Mouse (Mus musculus) midbrain, postnatal 0 days (tissue): ENCODE results near the gene Alg9. TPM values are rescaled to one million over a fixed set of nuclear protein-coding genes. Genes with fewer than 3 reads are reported as not detected.
A peak's percentile ranks its signal among the peaks of the same experiment; 100 is the strongest.

Experiments used
- ATAC-seq: fragments of 200-750 bp; cut with Nextera tagmentation; 2 replicates; pipeline ENCODE4 v1.8.0; 2017; ENCODE audit warnings: moderate number of reproducible peaks, mild to moderate bottlenecking, moderate TSS enrichment, moderate library complexity; ENCODE audit not compliant: low FRiP score
- DNase-seq: peaks from one replicate; pipeline ENCODE4 v3.0.0-alpha.2; 2015; ENCODE audit warnings: low spot score
- H3K27ac ChIP-seq: fragments of 300-500 bp; sonication (generic); 2 replicates; pipeline ENCODE4 v1.5.1; 2014; ENCODE audit warnings: low read depth, mild to moderate bottlenecking, low read length, mixed read lengths
- H3K27me3 ChIP-seq: fragments of 300-500 bp; sonication (generic); 2 replicates; pipeline ENCODE4 v1.6.1; 2014; ENCODE audit warnings: low read length, control low read depth, mixed read lengths; ENCODE audit not compliant: insufficient read depth
- H3K36me3 ChIP-seq: fragments of 300-500 bp; sonication (generic); 2 replicates; pipeline ENCODE4 v1.6.1; 2014; ENCODE audit warnings: low read length, control low read depth, mixed read lengths; ENCODE audit not compliant: insufficient read depth
- H3K4me1 ChIP-seq: fragments of 300-500 bp; sonication (generic); 2 replicates; pipeline ENCODE4 v1.6.1; 2014; ENCODE audit warnings: mild to moderate bottlenecking, control low read depth, antibody characterized with exemption, low read length, mixed read lengths; ENCODE audit not compliant: insufficient read depth
- H3K4me2 ChIP-seq: fragments of 300-500 bp; sonication (generic); 2 replicates; pipeline ENCODE4 v1.6.1; 2014; ENCODE audit warnings: low read depth, mild to moderate bottlenecking, low read length, mixed read lengths; ENCODE audit not compliant: poor library complexity, severe bottlenecking
- H3K4me3 ChIP-seq: fragments of 300-500 bp; sonication (generic); 2 replicates; pipeline ENCODE4 v1.5.1; 2014; ENCODE audit warnings: low read depth, mild to moderate bottlenecking, low read length, moderate library complexity
- H3K9ac ChIP-seq: fragments of 300-500 bp; sonication (generic); replicated peaks from 2 replicates; pipeline ENCODE4 v1.6.1; 2014; ENCODE audit warnings: mild to moderate bottlenecking, low read length, moderate library complexity, mixed read lengths; ENCODE audit not compliant: poor library complexity, severe bottlenecking
- H3K9me3 ChIP-seq: fragments of 300-500 bp; sonication (generic); 2 replicates; pipeline ENCODE4 v1.6.1; 2016; ENCODE audit warnings: low read length, control low read depth
- CTCF ChIP-seq: IDR thresholded peaks from 2 replicates; pipeline ENCODE4 v1.5.1; 2016; ENCODE audit warnings: antibody characterized with exemption, mild to moderate bottlenecking
- WGBS: fragments of 180-500 bp; shearing (Covaris S2); extraction: QIAGEN DNeasy Blood & Tissue Kit; methylation state at CpG from one replicate; pipeline ENCODE4 v1.1.7; 2014; 5-methylcytosine and 5-hydroxymethylcytosine counted together
- polyA plus RNA-seq: library from polyadenylated mRNA; unstranded; fragments of >200 nt; fragmentation: Nextera tagmentation; extraction: Ambion mirVana; gene quantifications from 2 replicates; pipeline ENCODE4 v1.2.1, GENCODE M21; 2015
- total RNA-seq: library from RNA; depleted of rRNA; stranded (reverse); fragments of >200 nt; gene quantifications from 2 replicates; pipeline ENCODE4 v1.2.3, GENCODE M21; 2014; rRNA removed

Alg9 gene
- total and polyA plus RNA-seq, 2 experiments from 2014 or later: 57.3 to 106 TPM

DNA sequence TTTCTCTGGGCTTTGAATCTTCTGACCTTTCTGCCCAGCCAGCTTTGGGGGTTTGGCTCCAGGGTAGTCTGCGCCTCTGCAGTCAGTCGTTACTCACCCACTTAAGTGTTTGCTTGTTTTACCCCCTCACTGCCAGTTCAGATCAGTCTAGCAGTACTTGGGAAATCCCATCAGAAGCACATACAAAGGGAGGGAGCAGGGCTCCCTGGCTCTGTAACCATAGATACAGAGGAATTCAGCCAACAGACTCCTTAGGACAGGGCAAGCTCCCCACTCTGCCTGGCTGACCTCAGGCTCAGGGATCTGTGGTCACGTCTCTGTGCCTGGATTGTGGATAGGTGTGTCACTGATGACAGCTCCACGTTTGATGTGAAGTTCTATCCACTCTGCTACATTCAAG, 112.5 kb downstream of the Alg9 start:
- WGBS: 19% methylated on average over 4 of the region's 4 CpGs
- ATAC-seq: no peak
- Histone ChIP-seq H3K4me3 (no peak overlapping the region), H3K27me3 (no peaks in the 10 kb centered on the region), H3K27ac (no peak overlapping the region), H3K9ac (no peak overlapping the region), H3K4me1 (peaks cover 4% of the 10 kb centered on the region; the same call in 1 of the 2 replicates), H3K36me3 (peaks cover 12% of the 10 kb centered on the region; the same call in 1 of the 2 replicates), H3K9me3 (no peaks in the 10 kb centered on the region), H3K4me2 (no peak overlapping the region)
- DNase-seq: peak; percentile 17
- TF ChIP-seq CTCF: no peak

DNA sequence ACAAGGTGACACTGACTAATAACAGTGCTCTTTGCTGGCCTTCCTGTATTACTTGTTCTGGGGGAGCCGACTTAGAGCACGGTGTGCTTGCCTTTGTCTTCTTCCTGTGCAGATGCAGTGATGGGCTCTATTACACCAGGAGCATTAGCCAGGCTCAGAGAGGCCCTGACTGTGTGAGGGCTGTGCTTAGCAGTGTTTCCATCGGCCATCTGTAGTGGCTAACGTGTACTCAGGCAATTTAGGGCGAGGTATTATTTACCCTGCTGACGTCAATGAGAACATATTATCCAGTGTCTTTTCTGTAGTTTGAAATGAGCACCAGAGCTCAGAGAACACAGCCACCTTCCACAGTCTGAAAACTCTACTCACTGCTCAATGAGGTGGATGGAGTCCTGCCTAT, 114.4 kb downstream of the Alg9 start:
- Histone ChIP-seq H3K9ac (no peak overlapping the region), H3K4me3 (no peak overlapping the region), H3K27me3 (no peaks in the 10 kb centered on the region), H3K4me1 (peaks cover 4% of the 10 kb centered on the region; the same call in 1 of the 2 replicates), H3K9me3 (no peaks in the 10 kb centered on the region), H3K36me3 (peaks cover 15% of the 10 kb centered on the region), H3K4me2 (no peak overlapping the region), H3K27ac (no peak overlapping the region)
- ATAC-seq (no peak), DNase-seq (no peak)
- TF ChIP-seq CTCF: no peak
- WGBS: 84% methylated on average over 6 of the region's 6 CpGs

DNA sequence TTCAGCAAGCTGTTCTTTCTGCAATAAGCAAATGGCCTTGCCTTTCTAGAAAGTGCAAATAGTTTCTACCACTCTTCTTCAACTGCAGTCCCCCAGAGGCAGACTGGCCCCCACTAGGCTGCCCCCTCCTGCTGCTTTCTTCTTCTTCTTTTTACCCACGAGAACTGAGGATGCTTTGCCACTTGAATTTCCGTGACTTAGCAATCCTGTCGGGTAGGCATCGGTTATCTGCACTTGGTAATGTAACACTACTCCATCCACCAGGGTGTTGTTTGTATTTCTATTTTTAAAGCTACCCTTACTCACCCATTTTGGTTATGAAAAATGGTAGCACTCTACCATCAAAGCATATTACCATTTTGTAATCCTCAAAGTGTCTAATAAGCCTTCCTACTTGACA, 115.1 kb downstream of the Alg9 start:
- no peak overlapping the region for H3K4me3 ChIP-seq
- H3K36me3 ChIP-seq: peaks cover 22% of the 10 kb centered on the region
- H3K9ac ChIP-seq: no peak overlapping the region
- WGBS: 82% methylated on average over 4 of the region's 4 CpGs
- no peaks in the 10 kb centered on the region for H3K9me3 ChIP-seq
- H3K4me2 ChIP-seq: no peak overlapping the region
- DNase-seq: no peak
- no peak for ATAC-seq
- H3K27me3 ChIP-seq: no peaks in the 10 kb centered on the region
- no peak overlapping the region for H3K27ac ChIP-seq
- no peaks in the 10 kb centered on the region for H3K4me1 ChIP-seq
- no peak for TF ChIP-seq CTCF

DNA sequence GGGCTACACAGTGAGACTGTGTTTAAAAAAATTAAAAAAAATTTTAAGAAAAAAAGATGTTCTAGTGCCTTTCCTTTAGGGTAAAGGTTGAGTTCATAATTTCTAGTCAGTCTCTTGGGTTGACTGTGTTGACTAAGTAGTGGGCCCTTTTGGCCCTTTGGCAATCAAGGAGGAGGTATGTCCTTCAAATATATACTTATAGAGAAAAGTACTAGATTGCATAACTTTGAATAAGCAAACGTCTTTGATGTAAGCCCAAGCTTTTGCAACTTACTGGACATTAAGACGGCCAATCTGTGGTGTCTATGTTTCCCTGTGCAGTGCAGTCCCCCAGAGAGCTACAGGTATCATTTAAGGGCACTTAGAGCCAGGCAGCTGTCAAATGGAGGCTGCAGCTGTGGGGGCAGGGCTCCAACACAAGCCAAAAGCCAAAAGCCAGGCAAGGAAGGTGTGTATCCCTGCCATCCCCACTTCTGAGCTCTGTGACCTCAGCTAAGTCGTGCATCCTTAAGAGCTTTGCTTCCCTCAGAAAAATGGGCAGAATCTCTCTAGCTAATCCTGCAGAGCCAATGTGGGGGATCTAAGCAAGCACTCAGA, 115.8 kb downstream of the Alg9 start:
- H3K9me3 ChIP-seq: no peaks in the 10 kb centered on the region
- ATAC-seq (no peak), DNase-seq (no peak)
- H3K27ac ChIP-seq: no peak overlapping the region
- H3K27me3 ChIP-seq: no peaks in the 10 kb centered on the region
- no peak for TF ChIP-seq CTCF
- H3K4me1 ChIP-seq: no peaks in the 10 kb centered on the region
- peaks cover 28% of the 10 kb centered on the region for H3K36me3 ChIP-seq
- H3K9ac ChIP-seq: no peak overlapping the region
- H3K4me2 ChIP-seq: no peak overlapping the region
- WGBS: 88% methylated on average over 3 of the region's 3 CpGs
- H3K4me3 ChIP-seq: no peak overlapping the region

Other genes starting within 250 kb of the Alg9 start
- gene Pts, start 246.3 kb upstream of the Alg9 start, total RNA-seq: 76.6 and 82.3 TPM in 2 replicates
- 116 and 119 TPM in 2 replicates for gene Pts, start 246.3 kb upstream of the Alg9 start, polyA plus RNA-seq
- gene Il18, start 220.2 kb upstream of the Alg9 start, total RNA-seq: 18.2 and 20.5 TPM in 2 replicates
- 35.0 and 37.8 TPM in 2 replicates for gene Il18, start 220.2 kb upstream of the Alg9 start, polyA plus RNA-seq
- 0.14 and 0.49 TPM in 2 replicates for gene Bco2, start 219.8 kb upstream of the Alg9 start, total RNA-seq
- 0.42 and 0.48 TPM in 2 replicates for gene Bco2, start 219.8 kb upstream of the Alg9 start, polyA plus RNA-seq
- gene Tex12, start 213.7 kb upstream of the Alg9 start, total RNA-seq: not detected in 2 replicates
- gene Tex12, start 213.7 kb upstream of the Alg9 start, polyA plus RNA-seq: not detected in 2 replicates
- gene Sdhd, start 171.2 kb upstream of the Alg9 start, total RNA-seq: 189 and 214 TPM in 2 replicates
- gene Sdhd, start 171.2 kb upstream of the Alg9 start, polyA plus RNA-seq: 308 and 333 TPM in 2 replicates
- 185 and 193 TPM in 2 replicates for gene Timm8b, start 171.1 kb upstream of the Alg9 start, total RNA-seq
- gene Timm8b, start 171.1 kb upstream of the Alg9 start, polyA plus RNA-seq: 404 and 419 TPM in 2 replicates
- 1.3 and 15.0 TPM in 2 replicates for gene Pih1d2, start 157.7 kb upstream of the Alg9 start, total RNA-seq
- gene Pih1d2, start 157.7 kb upstream of the Alg9 start, polyA plus RNA-seq: 3.3 and 6.1 TPM in 2 replicates
- gene Nkapd1, start 157.6 kb upstream of the Alg9 start, total RNA-seq: 10.9 and 19.3 TPM in 2 replicates
- 18.7 and 22.5 TPM in 2 replicates for gene Nkapd1, start 157.6 kb upstream of the Alg9 start, polyA plus RNA-seq
- gene Dlat, start 115.2 kb upstream of the Alg9 start, total RNA-seq: 67.4 and 70.3 TPM in 2 replicates
- gene Dlat, start 115.2 kb upstream of the Alg9 start, polyA plus RNA-seq: 58.7 and 59.1 TPM in 2 replicates
- gene Dixdc1, start 35.5 kb upstream of the Alg9 start, total RNA-seq: 33.3 and 52.6 TPM in 2 replicates
- gene Dixdc1, start 35.5 kb upstream of the Alg9 start, polyA plus RNA-seq: 26.1 and 28.6 TPM in 2 replicates
- 1.3 and 1.5 TPM in 2 replicates for gene 2310030G06Rik, start 28.5 kb upstream of the Alg9 start, total RNA-seq
- gene 2310030G06Rik, start 28.5 kb upstream of the Alg9 start, polyA plus RNA-seq: 2.9 and 3.3 TPM in 2 replicates
- 6.2 and 11.3 TPM in 2 replicates for gene Cryab, start 23.7 kb upstream of the Alg9 start, total RNA-seq
- 18.7 and 19.7 TPM in 2 replicates for gene Cryab, start 23.7 kb upstream of the Alg9 start, polyA plus RNA-seq
- 1.1 and 5.2 TPM in 2 replicates for gene Hspb2, start 22.7 kb upstream of the Alg9 start, total RNA-seq
- 2.5 and 2.6 TPM in 2 replicates for gene Hspb2, start 22.7 kb upstream of the Alg9 start, polyA plus RNA-seq
- 9.7 and 14.1 TPM in 2 replicates for gene Fdxacb1, start 6.8 kb upstream of the Alg9 start, total RNA-seq
- 9.2 and 13.1 TPM in 2 replicates for gene Fdxacb1, start 6.8 kb upstream of the Alg9 start, polyA plus RNA-seq
- gene 1110032A03Rik, start 501 bp downstream of the Alg9 start, total RNA-seq: 29.0 and 33.0 TPM in 2 replicates
- gene 1110032A03Rik, start 501 bp downstream of the Alg9 start, polyA plus RNA-seq: 59.6 and 60.7 TPM in 2 replicates
- gene Ppp2r1b, start 70.3 kb downstream of the Alg9 start, total RNA-seq: 14.8 and 17.0 TPM in 2 replicates
- 27.9 and 30.2 TPM in 2 replicates for gene Ppp2r1b, start 70.3 kb downstream of the Alg9 start, polyA plus RNA-seq
- gene Sik2, start 234.1 kb downstream of the Alg9 start, total RNA-seq: 24.4 and 35.0 TPM in 2 replicates
- gene Sik2, start 234.1 kb downstream of the Alg9 start, polyA plus RNA-seq: 12.8 and 14.4 TPM in 2 replicates